Mouse (Mus musculus) hindbrain, embryonic 11.5 days (tissue): ENCODE data around the gene Islr2. TPM values are rescaled to one million over a fixed set of nuclear protein-coding genes. Genes with fewer than 3 reads are reported as not detected.

ENCODE experiments used
- ATAC-seq: fragments of 200-750 bp; cut with Nextera tagmentation; 2 replicates; pipeline ENCODE4 v1.8.0; 2017; ENCODE audit warnings: mild to moderate bottlenecking, moderate TSS enrichment, moderate library complexity; ENCODE audit not compliant: low FRiP score
- DNase-seq: peaks from one replicate; pipeline ENCODE4 v3.0.0-alpha.2; 2015; ENCODE audit warnings: low spot score
- H3K27ac ChIP-seq: fragments of 300-500 bp; sonication (generic); 2 replicates; pipeline ENCODE4 v1.5.1; 2014; ENCODE audit warnings: mild to moderate bottlenecking, low read depth, low read length
- H3K27me3 ChIP-seq: fragments of 300-500 bp; sonication (generic); 2 replicates; pipeline ENCODE4 v1.6.1; 2014; ENCODE audit warnings: mild to moderate bottlenecking, low read length, moderate library complexity, mixed read lengths; ENCODE audit not compliant: control insufficient read depth, insufficient read depth
- H3K36me3 ChIP-seq: fragments of 300-500 bp; sonication (generic); 2 replicates; pipeline ENCODE4 v1.6.1; 2014; ENCODE audit warnings: mild to moderate bottlenecking, low read length, moderate library complexity, mixed read lengths; ENCODE audit not compliant: control insufficient read depth, insufficient read depth
- H3K4me1 ChIP-seq: fragments of 300-500 bp; sonication (generic); replicated peaks from 2 replicates; pipeline ENCODE4 v1.6.1; 2014; ENCODE audit warnings: low read length, mixed read lengths; ENCODE audit not compliant: control insufficient read depth, insufficient read depth
- H3K4me2 ChIP-seq: fragments of 300-500 bp; sonication (generic); replicated peaks from 2 replicates; pipeline ENCODE4 v1.6.1; 2014; ENCODE audit warnings: mild to moderate bottlenecking, low read depth, low read length
- H3K4me3 ChIP-seq: fragments of 300-500 bp; sonication (generic); 2 replicates; pipeline ENCODE4 v1.5.1; 2014; ENCODE audit warnings: low read depth, low read length
- H3K9ac ChIP-seq: fragments of 300-500 bp; sonication (generic); 2 replicates; pipeline ENCODE4 v1.6.1; 2014; ENCODE audit warnings: low read depth, low read length
- H3K9me3 ChIP-seq: fragments of 300-500 bp; sonication (generic); 2 replicates; pipeline ENCODE4 v1.6.1; 2016; ENCODE audit warnings: low read length; ENCODE audit not compliant: control insufficient read depth
- WGBS: fragments of 180-500 bp; shearing (Covaris S2); extraction: QIAGEN DNeasy Blood & Tissue Kit; methylation state at CpG from one replicate; pipeline ENCODE4 v1.1.7; 2014; 5-methylcytosine and 5-hydroxymethylcytosine counted together
- polyA plus RNA-seq: library from polyadenylated mRNA; unstranded; fragments of >200 nt; fragmentation: Nextera tagmentation; extraction: Ambion mirVana; gene quantifications from 2 replicates; pipeline ENCODE4 v1.2.1, GENCODE M21; 2014

Islr2 gene
- polyA plus RNA-seq, 1 experiment from 2014 or later, result 5.5 TPM

- DNase-seq, result no peak
- no peak overlapping the region for H3K27ac ChIP-seq
- no peaks in the 10 kb centered on the region for H3K36me3 ChIP-seq
- no peak overlapping the region for H3K9ac ChIP-seq
- H3K4me1 ChIP-seq, result peaks cover 9% of the 10 kb centered on the region
- H3K4me2 ChIP-seq, result no peak overlapping the region
- no peak for ATAC-seq
- H3K4me3 ChIP-seq, result no peak overlapping the region
- WGBS, result 63% methylated on average over 9 of the region's 9 CpGs
- no peaks in the 10 kb centered on the region for H3K9me3 ChIP-seq
- H3K27me3 ChIP-seq, result peaks cover 48% of the 10 kb centered on the region
These were observed 9.9 kb downstream of the Islr2 start for GRCm38 (mm10) chr9:58194222-58194621.

GRCm38 (mm10) chr9:58184456-58184855 is 19.7 kb downstream of the Islr2 start:
- no peaks in the 10 kb centered on the region for H3K27me3 ChIP-seq
- no peak overlapping the region for H3K9ac ChIP-seq
- ATAC-seq (no peak), DNase-seq (no peak)
- H3K9me3 ChIP-seq, result no peaks in the 10 kb centered on the region
- no peak overlapping the region for H3K4me2 ChIP-seq
- 77% methylated on average over 6 of the region's 6 CpGs for WGBS
- H3K36me3 ChIP-seq, result no peaks in the 10 kb centered on the region
- no peak overlapping the region for H3K27ac ChIP-seq
- no peak overlapping the region for H3K4me3 ChIP-seq
- no peaks in the 10 kb centered on the region for H3K4me1 ChIP-seq

- WGBS, result 89% methylated on average over 2 of the region's 2 CpGs
- no peaks in the 10 kb centered on the region for H3K9me3 ChIP-seq
- H3K9ac ChIP-seq, result no peak overlapping the region
- DNase-seq (no peak), ATAC-seq (no peak)
- no peak overlapping the region for H3K4me2 ChIP-seq
- no peak overlapping the region for H3K4me3 ChIP-seq
- H3K4me1 ChIP-seq, result peaks cover 4% of the 10 kb centered on the region
- H3K27ac ChIP-seq, result no peak overlapping the region
- H3K36me3 ChIP-seq, result no peaks in the 10 kb centered on the region
- H3K27me3 ChIP-seq, result no peaks in the 10 kb centered on the region
These were observed 24.7 kb downstream of the Islr2 start for GRCm38 (mm10) chr9:58179390-58179789.

- no peak overlapping the region for H3K4me2 ChIP-seq
- no peaks in the 10 kb centered on the region for H3K9me3 ChIP-seq
- no peak overlapping the region for H3K9ac ChIP-seq
- DNase-seq (no peak), ATAC-seq (no peak)
- H3K27me3 ChIP-seq, result no peaks in the 10 kb centered on the region
- no peak overlapping the region for H3K4me3 ChIP-seq
- H3K27ac ChIP-seq, result no peak overlapping the region
- 67% methylated on average over 4 of the region's 4 CpGs for WGBS
- peaks cover 4% of the 10 kb centered on the region for H3K4me1 ChIP-seq
- no peaks in the 10 kb centered on the region for H3K36me3 ChIP-seq
These were observed 27.0 kb downstream of the Islr2 start for GRCm38 (mm10) chr9:58177165-58177564.

- Histone ChIP-seq H3K9ac (no peak overlapping the region), H3K36me3 (no peaks in the 10 kb centered on the region), H3K4me2 (no peak overlapping the region), H3K27ac (no peak overlapping the region), H3K27me3 (no peaks in the 10 kb centered on the region), H3K9me3 (no peaks in the 10 kb centered on the region), H3K4me3 (no peak overlapping the region), H3K4me1 (peaks cover 4% of the 10 kb centered on the region)
- whole genome bisulfite sequencing, result 59% methylated on average over 5 of the region's 5 CpGs
- DNase-seq (no peak), ATAC-seq (no peak)
These were observed 28.2 kb downstream of the Islr2 start for GRCm38 (mm10) chr9:58175745-58176487.

- Histone ChIP-seq H3K4me3 (no peak overlapping the region), H3K27ac (0 out of 2 replicates have a peak overlapping the region, but pooled peaks have one; percentile 30), H3K4me1 (peaks cover 4% of the 10 kb centered on the region), H3K4me2 (no peak overlapping the region), H3K27me3 (no peaks in the 10 kb centered on the region), H3K36me3 (no peaks in the 10 kb centered on the region), H3K9ac (no peak overlapping the region), H3K9me3 (no peaks in the 10 kb centered on the region)
- 24% methylated on average over 5 of the region's 5 CpGs for WGBS
- ATAC-seq (no peak), DNase-seq (no peak)
These were observed 29.3 kb downstream of the Islr2 start for GRCm38 (mm10) chr9:58174818-58175251.

- Histone ChIP-seq H3K4me3 (no peak overlapping the region), H3K4me1 (peaks cover 4% of the 10 kb centered on the region), H3K4me2 (no peak overlapping the region), H3K36me3 (no peaks in the 10 kb centered on the region), H3K27me3 (no peaks in the 10 kb centered on the region), H3K27ac (no peak overlapping the region), H3K9ac (no peak overlapping the region), H3K9me3 (no peaks in the 10 kb centered on the region)
- ATAC-seq, result no peak
- no peak for DNase-seq
- WGBS, result 60% methylated on average over 2 of the region's 2 CpGs
These were observed 31.3 kb downstream of the Islr2 start for GRCm38 (mm10) chr9:58172863-58173262.

- DNase-seq (no peak), ATAC-seq (no peak)
- no peaks in the 10 kb centered on the region; the same call in 1 of the 2 replicates for H3K4me1 ChIP-seq
- no peak overlapping the region for H3K9ac ChIP-seq
- no peaks in the 10 kb centered on the region for H3K27me3 ChIP-seq
- H3K4me3 ChIP-seq, result no peak overlapping the region
- no peaks in the 10 kb centered on the region for H3K36me3 ChIP-seq
- no peak overlapping the region for H3K27ac ChIP-seq
- 85% methylated on average over 6 of the region's 6 CpGs for WGBS
- H3K9me3 ChIP-seq, result no peaks in the 10 kb centered on the region
- no peak overlapping the region for H3K4me2 ChIP-seq
These were observed 34.7 kb downstream of the Islr2 start for GRCm38 (mm10) chr9:58169426-58169825.

- no peak for ATAC-seq
- Histone ChIP-seq H3K27me3 (no peaks in the 10 kb centered on the region), H3K36me3 (no peaks in the 10 kb centered on the region), H3K9me3 (no peaks in the 10 kb centered on the region), H3K27ac (no peak overlapping the region), H3K4me3 (no peak overlapping the region), H3K9ac (no peak overlapping the region), H3K4me1 (no peaks in the 10 kb centered on the region), H3K4me2 (no peak overlapping the region)
- no peak for DNase-seq
- 66% methylated on average over 3 of the region's 3 CpGs for WGBS
These were observed 35.2 kb downstream of the Islr2 start for GRCm38 (mm10) chr9:58168880-58169279.
